Mouse (Mus musculus): ENCODE measurements around the gene Olfr710.
"Not testable (repeated sequence)": the region's sequence is repeated elsewhere in the genome, so short reads cannot be mapped to it uniquely, and the experiment has no call there.

Olfr710 gene

DNA sequence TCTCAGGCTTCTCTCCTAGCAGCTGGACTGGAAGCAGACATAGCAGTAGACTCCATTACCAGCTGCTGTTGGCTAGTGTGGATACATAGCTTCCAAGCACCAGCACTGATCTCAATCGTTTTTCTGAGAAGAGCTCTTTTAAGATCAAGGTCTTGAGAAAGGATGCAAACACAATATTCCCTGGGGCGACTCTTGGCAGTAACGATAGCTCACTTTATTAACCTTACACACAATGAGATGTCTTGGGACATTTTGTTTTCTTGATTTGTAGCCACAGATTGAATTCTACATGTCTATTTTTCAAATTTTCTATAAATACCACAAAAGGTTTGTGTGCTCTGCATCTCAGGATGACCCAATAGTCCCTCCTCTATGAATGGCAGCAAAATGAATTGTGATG is at the start of gene Olfr710:
Gene Olfr710 (minus strand): TSS at position 101 of the 400 bp plus-strand sequence.
- DNase-seq = no peak

DNA sequence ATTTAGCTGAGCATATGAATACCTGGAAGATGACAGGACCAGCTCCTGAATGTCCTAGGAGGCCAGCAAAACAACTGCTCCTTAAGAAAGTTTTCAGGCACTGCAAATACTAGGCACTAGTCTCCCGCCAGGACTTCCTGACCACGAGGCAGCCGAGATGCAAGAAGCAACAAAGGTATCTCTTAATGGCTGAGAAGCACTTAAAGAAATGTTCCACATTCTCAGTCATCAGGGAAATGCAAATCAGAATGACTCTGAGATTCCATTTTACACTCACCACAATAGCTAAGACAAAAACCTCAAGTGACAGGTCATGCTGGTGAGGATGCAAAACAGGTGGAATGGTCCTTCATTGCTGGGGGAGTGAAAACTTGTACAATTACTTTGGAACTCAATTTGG is 37.1 kb upstream of the Olfr710 start:
- no peak for DNase-seq

GRCm38 (mm10) chr7:106975353-106975752 is 27.2 kb upstream of the Olfr710 start, which contains the start of gene Olfr711:
Olfr711 (minus strand) TSS chr7:106975453.
- DNase-seq = no peak

GRCm38 (mm10) chr7:106967503-106967902 is 19.4 kb upstream of the Olfr710 start:
- not testable (repeated sequence) for DNase-seq

- DNase-seq = no peak
These were observed 15.7 kb upstream of the Olfr710 start, which contains the start of gene Olfr6 for GRCm38 (mm10) chr7:106963837-106964236. Olfr6 (minus strand) TSS chr7:106963937.

- DNase-seq = no peak
These were observed 16.0 kb downstream of the Olfr710 start, which contains the start of gene Olfr709-ps1 for GRCm38 (mm10) chr7:106932119-106932518. Olfr709-ps1 (minus strand) TSS chr7:106932219.

DNA sequence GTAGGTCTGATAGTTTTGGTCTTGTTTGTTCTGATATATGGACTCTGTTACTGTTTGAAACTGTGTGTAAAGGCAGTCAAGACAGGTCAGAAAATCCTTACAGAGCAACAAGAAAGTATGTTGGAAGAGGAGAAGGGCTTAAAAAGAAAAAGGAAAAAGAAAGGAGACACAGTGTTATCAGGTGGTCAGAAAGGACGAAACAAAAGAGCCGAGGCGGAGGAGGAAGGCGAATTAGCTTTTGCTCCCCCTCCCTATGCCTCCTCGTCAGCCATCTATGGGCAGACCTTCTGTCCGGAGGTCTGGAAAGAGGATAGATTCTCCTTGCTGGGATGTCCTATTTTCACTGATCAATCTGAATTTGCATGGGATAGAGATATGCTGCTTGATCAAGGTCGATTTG is 27.2 kb downstream of the Olfr710 start:
- not testable (repeated sequence) for DNase-seq

DNA sequence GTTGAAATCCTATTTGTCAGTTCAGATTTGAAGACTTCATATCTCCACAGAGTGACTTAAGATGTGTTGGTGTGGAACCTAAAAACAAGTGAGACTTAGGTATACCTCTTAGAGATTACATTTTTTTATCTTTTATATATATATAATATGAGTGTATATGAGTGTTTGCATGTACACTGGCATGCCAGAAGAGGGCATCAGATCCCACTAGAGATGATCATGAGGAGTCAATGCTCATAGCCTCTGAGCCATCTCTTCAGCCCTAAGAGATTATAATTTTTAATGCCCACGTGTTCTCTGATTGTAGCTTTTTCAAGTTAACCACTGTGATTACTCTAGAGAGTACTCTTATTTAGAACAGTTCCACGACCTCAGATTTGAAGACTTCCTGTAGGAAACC is 40.4 kb downstream of the Olfr710 start, which contains the start of gene Olfr1532-ps1:
Gene Olfr1532-ps1 (plus strand): TSS at position 326 of the 400 bp plus-strand sequence.
- DNase-seq = no peak

DNA sequence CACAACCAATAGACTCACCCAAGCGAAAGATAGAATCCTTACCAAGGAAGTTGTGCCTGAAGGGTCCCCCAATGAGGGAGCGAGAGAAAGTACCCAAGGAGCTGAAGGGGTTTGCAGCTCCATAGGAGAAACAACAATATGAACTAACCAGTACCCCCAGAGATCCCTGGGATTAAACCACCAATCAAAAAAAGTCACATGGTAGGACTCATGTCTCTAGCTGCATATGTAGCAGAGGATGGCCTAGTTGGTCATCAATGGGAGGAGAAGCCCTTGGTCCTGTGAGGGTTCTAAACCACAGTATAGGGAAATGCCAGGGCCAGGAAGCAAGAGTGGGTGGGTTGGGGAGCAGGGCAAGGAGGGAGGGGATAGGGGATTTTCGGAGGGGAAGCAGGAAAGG is 47.0 kb downstream of the Olfr710 start, which contains the start of gene Olfr707:
Gene Olfr707 (minus strand): TSS at position 101 of the 400 bp plus-strand sequence.
- not testable (repeated sequence) for DNase-seq
